Mouse (Mus musculus): ENCODE measurements around the gene Lamc3.

DNA sequence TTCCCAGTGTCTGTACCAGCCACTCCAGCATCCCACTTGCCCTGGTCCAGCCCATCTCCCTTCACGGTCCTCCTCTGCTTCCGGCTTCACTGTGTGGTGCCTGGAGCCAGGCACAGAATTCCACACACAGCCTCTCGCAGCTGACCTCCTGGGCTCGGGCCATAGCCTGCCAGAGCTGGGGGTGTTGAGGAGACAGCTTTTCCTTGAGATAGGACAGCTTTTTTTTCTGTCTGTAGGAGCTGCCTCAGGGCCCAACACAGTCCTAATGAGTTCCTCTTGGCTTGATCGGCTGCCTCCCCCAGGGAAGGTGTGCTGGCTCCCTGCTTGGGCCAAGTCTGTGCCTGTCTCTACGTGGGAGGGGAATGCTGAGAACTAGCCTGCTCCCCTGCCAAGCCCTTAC is 17.0 kb downstream of the Lamc3 start:
- TF ChIP-seq POLR2A (IDR thresholded peaks at IDR 0.05; ENCODE audit: low read depth, low read length) (no peak), CTCF (IDR thresholded peaks at IDR 0.05; ENCODE audit: extremely low read depth, insufficient read length, insufficient replicate concordance, low read depth, low read length) (no peak)

All from small intestine, adult 2 months (tissue).